Mouse (Mus musculus): Measurements from ENCODE around the gene Cdc25b.
"Not testable (repeated sequence)": the region's sequence is repeated elsewhere in the genome, so short reads cannot be mapped to it uniquely, and the experiment has no call there.

The Cdc25b gene

DNA sequence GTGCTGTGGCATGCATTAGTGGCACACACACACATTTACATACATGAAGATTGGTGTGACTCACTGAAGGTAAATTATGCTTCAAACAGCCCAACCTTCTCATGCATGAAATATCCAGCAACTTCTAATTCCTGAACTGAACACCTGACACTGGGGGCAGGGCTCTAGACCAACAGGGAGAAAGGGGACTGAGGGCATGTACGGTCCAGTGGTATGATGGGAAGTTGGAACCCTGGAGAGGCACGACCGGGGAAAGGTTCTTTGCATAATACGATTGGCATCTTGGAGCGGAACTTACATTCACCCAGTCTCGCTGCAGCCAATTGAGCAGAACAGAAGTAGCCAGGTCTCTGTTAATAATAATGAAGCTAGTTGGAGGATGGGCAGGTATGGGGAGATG is 38.4 kb downstream of the Cdc25b start:
- DNase-seq (ENCODE audit: low spot score), result no peak

DNA sequence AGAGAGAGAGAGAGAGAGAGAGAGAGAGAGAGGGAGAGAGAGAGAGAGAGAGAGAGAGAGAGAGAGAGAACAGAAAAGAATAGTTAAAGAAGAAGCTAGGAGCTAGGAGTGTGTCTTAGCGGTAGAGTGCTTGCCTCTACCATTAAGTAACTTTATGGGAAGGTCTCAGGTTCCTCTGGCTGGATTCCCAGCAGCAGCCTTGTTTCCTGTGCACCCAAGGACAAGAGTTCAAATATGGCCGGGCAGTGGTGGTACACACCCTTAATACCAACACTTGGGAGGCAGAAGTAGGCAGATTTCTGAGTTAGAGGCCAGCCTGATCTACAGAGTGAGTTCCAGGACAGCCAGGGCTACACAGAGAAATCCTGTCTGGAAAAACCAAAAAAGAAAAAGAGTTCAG is 39.9 kb downstream of the Cdc25b start:
- DNase-seq (ENCODE audit: low spot score), result not testable (repeated sequence)

DNA sequence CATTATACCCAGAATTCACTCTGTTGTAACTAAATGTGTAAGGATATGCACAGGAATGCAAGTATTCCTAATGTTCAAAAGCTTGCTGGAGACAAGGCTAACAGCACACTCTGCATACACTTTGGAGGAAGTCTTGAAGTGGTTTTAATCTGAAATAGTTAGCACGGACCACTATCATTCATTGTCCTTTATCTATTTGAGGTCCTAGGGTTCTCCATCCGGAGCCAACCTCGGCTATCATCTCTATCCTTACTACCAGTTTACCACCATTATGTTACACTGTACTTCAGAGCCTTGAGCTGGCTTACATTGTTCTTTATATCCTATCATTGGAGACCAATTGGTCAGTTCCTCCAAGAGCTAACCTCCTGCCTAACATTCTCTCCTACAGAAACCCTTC is 40.5 kb downstream of the Cdc25b start:
- DNase-seq (ENCODE audit: low spot score), result no peak

DNA sequence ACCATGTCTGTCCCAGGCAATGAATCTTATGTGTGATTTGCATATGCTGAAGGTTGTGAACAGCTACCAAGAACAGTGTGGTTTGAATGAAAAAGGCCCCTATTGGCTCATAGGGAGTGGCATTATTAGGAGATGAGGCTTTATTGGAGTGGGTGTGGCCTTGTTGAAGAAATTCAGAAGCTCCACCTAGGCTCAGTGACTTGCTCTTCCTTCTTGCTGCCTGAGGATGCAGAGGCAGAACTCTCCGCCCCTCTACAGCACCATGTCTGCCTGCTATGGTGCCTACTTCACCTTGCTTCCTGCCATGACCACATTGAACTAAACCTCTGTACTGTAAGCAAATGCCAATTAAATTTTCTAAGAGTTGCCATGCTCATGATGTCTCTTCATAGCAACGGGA is 45.8 kb downstream of the Cdc25b start:
- DNase-seq (ENCODE audit: low spot score), result no peak

DNA sequence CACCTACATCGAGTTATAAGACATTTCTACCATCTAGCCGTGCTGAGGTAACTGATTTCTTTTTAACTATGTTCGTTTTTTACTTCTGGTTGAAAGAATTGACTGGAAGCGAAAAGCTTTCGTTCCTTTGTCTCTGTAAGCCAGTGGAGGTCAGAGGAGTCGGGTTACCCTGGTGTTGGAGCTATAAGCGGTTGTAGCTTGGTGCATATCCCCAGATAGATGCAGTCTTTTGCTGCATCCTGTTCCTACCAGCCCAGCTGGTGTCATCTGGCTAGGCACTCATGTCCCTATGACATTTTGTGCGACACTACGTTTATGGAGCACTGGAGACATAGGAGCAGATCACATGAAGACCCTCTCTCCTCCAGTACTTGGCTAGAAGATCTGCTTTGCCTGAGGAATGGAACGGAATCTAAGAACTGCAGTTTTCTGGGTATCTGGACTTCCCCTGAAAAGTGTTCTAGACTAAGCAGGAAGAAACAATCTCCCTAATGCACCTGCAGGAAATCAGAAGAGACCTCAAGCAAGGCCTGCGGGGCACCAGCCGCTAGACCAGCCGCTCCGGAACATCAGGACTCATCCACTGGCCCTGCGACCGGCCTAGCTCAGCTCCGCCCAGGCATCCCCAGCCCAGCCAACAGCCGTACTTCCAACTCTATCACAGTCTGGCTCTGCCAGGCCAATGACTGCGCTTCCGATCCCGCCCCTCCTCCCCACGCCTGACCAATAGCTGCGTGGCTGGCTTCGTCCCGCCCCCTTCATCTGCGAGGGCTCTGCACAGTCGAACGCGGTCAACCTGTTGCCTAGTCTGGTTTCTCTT is 46.8 kb downstream of the Cdc25b start, which contains the start of gene Mavs:
Gene Mavs, plus strand, starts transcription at position 757 of the 820 bp plus-strand sequence.
- peak; percentile 96 for DNase-seq (ENCODE audit: low spot score)

DNA sequence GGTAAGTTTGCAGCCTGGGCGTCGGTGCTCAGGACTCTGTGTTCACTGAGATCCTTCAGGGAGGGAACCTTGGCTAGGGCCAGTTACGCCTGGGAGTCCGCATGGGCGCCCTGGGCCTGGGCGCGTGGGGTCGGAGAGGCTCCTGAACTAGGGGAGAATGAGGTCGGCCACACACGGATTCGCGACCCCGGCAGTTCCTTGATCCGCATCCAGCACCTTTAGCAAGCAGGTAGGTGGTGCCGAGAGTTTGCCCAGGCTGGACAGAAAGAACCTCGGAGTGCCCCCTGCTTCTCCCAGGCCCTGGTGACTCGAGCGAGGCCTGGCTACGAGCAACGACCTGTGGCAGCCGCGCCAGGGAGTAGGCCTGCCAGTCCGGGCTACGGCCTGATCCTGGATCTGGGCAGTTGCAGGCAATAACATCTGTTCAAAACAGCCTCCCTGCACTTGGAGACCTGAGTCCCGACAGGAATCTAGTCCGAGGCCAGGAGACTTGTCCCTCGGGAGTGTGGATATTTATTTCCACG is 47.4 kb downstream of the Cdc25b start:
- no peak for DNase-seq (ENCODE audit: low spot score)

DNA sequence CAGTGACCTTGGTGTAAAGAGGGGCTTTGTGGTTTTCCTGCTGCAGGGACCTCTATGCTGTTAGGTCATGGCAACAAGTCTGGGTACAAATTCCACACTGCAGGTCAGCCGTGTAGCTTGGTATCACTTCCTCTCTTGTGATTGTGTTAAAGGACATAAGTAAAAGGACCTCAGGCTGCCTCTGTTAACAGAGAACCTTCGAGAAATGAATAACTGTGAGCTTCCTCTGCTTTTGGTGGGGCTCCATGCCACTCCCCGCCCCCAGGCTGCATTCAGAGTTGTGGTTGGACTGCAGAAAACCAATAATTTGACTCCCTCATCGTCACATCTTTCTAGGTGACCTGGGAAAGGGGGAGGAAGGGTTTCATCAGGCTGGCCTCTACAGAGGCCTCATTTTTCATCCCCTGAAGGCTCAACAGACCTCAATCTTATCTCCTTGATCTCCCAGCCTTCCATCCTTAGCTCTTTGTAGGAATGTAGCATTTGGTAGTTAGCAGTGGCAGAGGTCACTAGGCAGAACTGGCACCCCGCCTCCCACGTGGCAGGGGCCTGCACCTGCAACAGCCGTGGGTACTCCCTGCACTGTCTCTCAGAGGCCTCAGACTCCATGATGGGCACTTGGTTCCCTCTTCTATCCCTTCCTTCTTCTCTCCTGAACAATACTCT is 48.4 kb downstream of the Cdc25b start:
- DNase-seq (ENCODE audit: low spot score), result no peak

DNA sequence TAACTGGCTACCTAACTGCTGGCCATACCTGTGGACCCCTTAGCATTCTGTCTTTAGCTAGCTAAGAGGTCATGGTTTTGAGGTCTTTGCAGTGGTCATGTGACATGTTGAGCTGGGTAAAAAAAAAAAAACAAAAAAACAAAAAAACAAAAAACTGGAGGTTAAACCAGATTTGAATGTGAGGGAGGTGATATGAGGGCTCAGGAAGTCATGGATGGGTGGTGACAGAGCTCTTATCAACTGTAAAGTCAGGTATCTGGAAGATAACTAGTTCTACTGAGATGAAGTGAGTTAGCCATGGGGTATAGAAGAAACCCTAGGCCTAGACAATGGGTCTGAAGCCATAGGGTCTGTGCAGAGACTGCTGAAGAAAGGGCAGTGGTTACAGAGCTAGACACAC is 55.4 kb downstream of the Cdc25b start:
- no peak for DNase-seq (ENCODE audit: low spot score)

DNA sequence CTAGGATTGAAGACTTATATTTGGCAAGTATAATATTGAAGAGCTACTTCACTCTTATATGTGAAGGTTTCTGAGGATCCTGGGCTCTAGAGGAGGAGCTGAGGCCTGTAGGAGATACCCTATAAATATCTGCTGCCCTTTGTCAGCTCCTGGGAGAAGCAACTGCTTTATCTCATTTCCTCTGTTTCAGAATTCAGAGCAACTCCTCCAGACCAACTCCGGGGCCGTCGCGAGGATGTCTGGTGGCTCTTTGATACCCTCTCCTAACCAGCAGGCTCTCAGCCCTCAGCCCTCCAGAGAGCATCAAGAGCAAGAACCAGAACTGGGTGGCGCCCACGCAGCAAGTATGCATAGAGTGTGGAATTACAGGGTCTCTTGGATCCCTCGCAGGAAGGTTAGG is 56.2 kb downstream of the Cdc25b start:
- DNase-seq (ENCODE audit: low spot score), result no peak

All from ovary, adult 18-20 months (tissue).